Mouse (Mus musculus): ENCODE measurements around the gene Ercc5.

The Ercc5 gene

GRCm38 (mm10) chr1:44218876-44219275 lies 71.3 kb downstream of the Ercc5 start, which contains the start of gene Mettl21e:
Gene Mettl21e, minus strand, starts transcription at chr1:44218961.
- Histone ChIP-seq H3K27me3 (ENCODE audit: control insufficient read depth, insufficient read depth, low read length, poor library complexity, severe bottlenecking) (no peaks in the 10 kb centered on the region), H3K36me3 (ENCODE audit: control insufficient read depth, insufficient read depth, low read length, poor library complexity, severe bottlenecking) (no peaks in the 10 kb centered on the region)
- DNase-seq (ENCODE audit: low read depth, low spot score) = no peak

DNA sequence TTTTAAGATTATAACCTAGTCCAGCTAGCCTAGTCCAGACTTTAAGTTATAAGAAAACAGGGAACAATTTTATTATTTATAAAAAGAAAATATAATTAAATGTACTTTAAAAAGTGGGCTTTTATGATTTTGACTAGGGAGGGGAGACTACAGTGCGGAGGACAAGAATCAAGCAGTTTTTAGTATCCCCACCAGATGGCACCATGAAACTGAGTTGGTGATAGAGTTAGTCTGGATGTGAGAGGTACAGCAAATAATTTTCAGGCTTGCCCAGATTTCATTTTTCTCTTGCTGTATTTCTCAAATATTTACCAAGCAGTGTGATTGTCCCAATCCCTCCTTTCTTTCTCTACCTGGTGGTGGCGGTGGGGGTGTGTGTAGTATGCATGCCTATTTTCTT lies 81.5 kb downstream of the Ercc5 start:
- Histone ChIP-seq H3K36me3 (ENCODE audit: control insufficient read depth, insufficient read depth, low read length, poor library complexity, severe bottlenecking) (no peaks in the 10 kb centered on the region), H3K27me3 (ENCODE audit: control insufficient read depth, insufficient read depth, low read length, poor library complexity, severe bottlenecking) (no peaks in the 10 kb centered on the region)
- DNase-seq (ENCODE audit: low read depth, low spot score) = no peak
